Mouse (Mus musculus) CH12.LX (cell line): Measurements from ENCODE around the gene Ms4a10. TPM values are rescaled to one million over a fixed set of nuclear protein-coding genes. Genes with fewer than 3 reads are reported as not detected.

Source experiments
- DNase-seq: peaks from one replicate; pipeline ENCODE4 v3.0.0-alpha.2; 2013; ENCODE audit errors: extremely low read depth
- H3K27ac ChIP-seq: 2 replicates; pipeline ENCODE4 v1.5.1; 2012; ENCODE audit warnings: low read depth, mild to moderate bottlenecking, control low read depth, moderate library complexity; ENCODE audit not compliant: insufficient read depth
- H3K27me3 ChIP-seq: replicated peaks from 2 replicates; pipeline ENCODE3; 2012; ENCODE audit warnings: inconsistent platforms
- H3K36me3 ChIP-seq, 2 experiments: replicated peaks in 1 of 2; 2 replicates each; pipeline versions ENCODE3 to v1.6.1; 2012; ENCODE audit warnings: inconsistent platforms in 1 of 2, low read length in 1 of 2, mild to moderate bottlenecking in 1 of 2, mixed read lengths in 1 of 2, moderate library complexity in 1 of 2; ENCODE audit not compliant: control insufficient read depth in 1 of 2, insufficient read depth in 1 of 2
- H3K4me1 ChIP-seq, 2 experiments: 2 replicates each; pipeline ENCODE4 v1.6.1; 2012; ENCODE audit warnings: inconsistent platforms in 1 of 2, moderate library complexity in 1 of 2; ENCODE audit not compliant: insufficient read depth in 2 of 2, control insufficient read depth in 1 of 2
- H3K4me2 ChIP-seq: 2 replicates; pipeline ENCODE4 v1.6.1; 2012; ENCODE audit warnings: low read depth, mild to moderate bottlenecking, control low read depth; ENCODE audit not compliant: poor library complexity, insufficient read depth, severe bottlenecking
- H3K4me3 ChIP-seq, 3 experiments: fragments of 150-350 bp in 1 of 3; sonication (generic) in 1 of 3; replicated peaks in 1 of 3; 2 replicates each; pipeline versions ENCODE3 to v1.5.1; 2011 to 2012; ENCODE audit warnings: low read depth in 2 of 3, low read length in 2 of 3, mild to moderate bottlenecking in 2 of 3, moderate library complexity in 2 of 3, control low read depth in 1 of 3, improper control_type of control experiment in 1 of 3, inconsistent platforms in 1 of 3, mixed read lengths in 1 of 3; ENCODE audit not compliant: poor library complexity in 1 of 3
- H3K79me2 ChIP-seq: replicated peaks from 2 replicates; pipeline ENCODE4 v1.6.1; 2012; ENCODE audit warnings: mild to moderate bottlenecking, moderate library complexity; ENCODE audit not compliant: control insufficient read depth, poor library complexity, insufficient read depth, severe bottlenecking; ENCODE audit errors: extremely low read depth
- H3K9ac ChIP-seq: 2 replicates; pipeline ENCODE4 v1.6.1; 2012; ENCODE audit warnings: low read depth, mild to moderate bottlenecking, control low read depth, moderate library complexity; ENCODE audit not compliant: insufficient read depth
- H3K9me3 ChIP-seq: replicated peaks from 2 replicates; pipeline ENCODE3; 2012; ENCODE audit warnings: low read length, inconsistent platforms, mixed read lengths
- CHD1 ChIP-seq: IDR thresholded peaks from 2 replicates; pipeline ENCODE4 v1.6.1; 2012; ENCODE audit warnings: low read depth, low read length, improper control_type of control experiment, inconsistent platforms
- CHD2 ChIP-seq: IDR thresholded peaks from 2 replicates; pipeline ENCODE4 v1.6.1; 2011; ENCODE audit warnings: low read length, improper control_type of control experiment
- CTCF ChIP-seq, 2 experiments: IDR thresholded peaks in 1 of 2; conservative IDR thresholded peaks in 1 of 2; 2 replicates each; pipeline ENCODE4 v1.5.1; 2011 to 2012; ENCODE audit warnings: low read depth in 2 of 2, low read length in 2 of 2, improper control_type of control experiment in 1 of 2, inconsistent platforms in 1 of 2, mild to moderate bottlenecking in 1 of 2, moderate library complexity in 1 of 2
- E2F4 ChIP-seq: IDR thresholded peaks from 2 replicates; pipeline ENCODE4 v1.6.1; 2011; ENCODE audit warnings: low read depth, low read length, improper control_type of control experiment; ENCODE audit not compliant: insufficient replicate concordance
- EP300 ChIP-seq: IDR thresholded peaks from 2 replicates; pipeline ENCODE4 v1.6.1; 2011; ENCODE audit warnings: low read length, improper control_type of control experiment
- IRF4 ChIP-seq: IDR thresholded peaks from 2 replicates; pipeline ENCODE4 v1.6.1; 2014; ENCODE audit warnings: low read depth, mild to moderate bottlenecking, inconsistent platforms, low read length, improper control_type of control experiment
- JUN ChIP-seq: IDR thresholded peaks from 2 replicates; pipeline ENCODE4 v1.6.1; 2011; ENCODE audit warnings: low read depth, mild to moderate bottlenecking, low read length, improper control_type of control experiment, moderate library complexity; ENCODE audit not compliant: insufficient read depth
- JUND ChIP-seq: conservative IDR thresholded peaks from 2 replicates; pipeline ENCODE4 v1.6.1; 2011; ENCODE audit warnings: low read depth, low read length, improper control_type of control experiment
- KAT2A ChIP-seq: IDR thresholded peaks from 2 replicates; pipeline ENCODE4 v1.6.1; 2012; ENCODE audit warnings: low read length, improper control_type of control experiment, inconsistent platforms; ENCODE audit not compliant: insufficient replicate concordance
- MAX ChIP-seq: IDR thresholded peaks from 2 replicates; pipeline ENCODE4 v1.6.1; 2011; ENCODE audit warnings: low read length, improper control_type of control experiment
- MAZ ChIP-seq: IDR thresholded peaks from 2 replicates; pipeline ENCODE4 v1.6.1; 2012; ENCODE audit warnings: low read depth, mild to moderate bottlenecking, inconsistent platforms, low read length, improper control_type of control experiment, moderate library complexity
- MYC ChIP-seq: IDR thresholded peaks from 2 replicates; pipeline ENCODE4 v1.6.1; 2011; ENCODE audit warnings: low read depth, mild to moderate bottlenecking, improper control_type of control experiment, low read length
- NELFE ChIP-seq: IDR thresholded peaks from 2 replicates; pipeline ENCODE4 v1.6.1; 2011; ENCODE audit warnings: low read depth, low read length, improper control_type of control experiment
- PAX5 ChIP-seq: IDR thresholded peaks from 2 replicates; pipeline ENCODE4 v1.6.1; 2012; ENCODE audit warnings: low read length, inconsistent platforms, mixed read lengths
- POLR2AphosphoS2 ChIP-seq: IDR thresholded peaks from 2 replicates; pipeline ENCODE4 v1.6.1; 2011; ENCODE audit warnings: low read depth, low read length, improper control_type of control experiment
- RAD21 ChIP-seq: IDR thresholded peaks from 2 replicates; pipeline ENCODE4 v1.6.1; 2011; ENCODE audit warnings: low read depth, mild to moderate bottlenecking, low read length, improper control_type of control experiment, moderate library complexity
- SIN3A ChIP-seq: IDR thresholded peaks from 2 replicates; pipeline ENCODE4 v1.6.1; 2012; ENCODE audit warnings: low read length, improper control_type of control experiment, inconsistent platforms
- TBP ChIP-seq: conservative IDR thresholded peaks from 2 replicates; pipeline ENCODE4 v1.6.1; 2011; ENCODE audit warnings: low read depth, low read length, improper control_type of control experiment
- TCF12 ChIP-seq: IDR thresholded peaks from 2 replicates; pipeline ENCODE4 v1.6.1; 2014; ENCODE audit warnings: low read depth, mild to moderate bottlenecking, inconsistent platforms, low read length, improper control_type of control experiment
- UBTF ChIP-seq: IDR thresholded peaks from 2 replicates; pipeline ENCODE4 v1.6.1; 2012; ENCODE audit warnings: low read depth, mild to moderate bottlenecking, inconsistent platforms, low read length, improper control_type of control experiment, moderate library complexity
- ZKSCAN1 ChIP-seq: IDR thresholded peaks from 2 replicates; pipeline ENCODE4 v1.6.1; 2012; ENCODE audit warnings: low read depth, inconsistent platforms, low read length, improper control_type of control experiment, borderline replicate concordance
- ZMIZ1 ChIP-seq: IDR thresholded peaks from 2 replicates; pipeline ENCODE4 v1.6.1; 2012; ENCODE audit warnings: low read depth, mild to moderate bottlenecking, inconsistent platforms, low read length, improper control_type of control experiment
- dilution Hi-C: fragments of 300-500 bp; cut with MboI; formaldehyde crosslinking; loops from 2 replicates; pipeline ENCODE4 v1.14.3; 2020; ENCODE audit warnings: low sequenced_read_pairs; ENCODE audit not compliant: extremely low pct_unique_long_range_greater_than_20kb, extremely low pct_ligation_motif_present
- in situ Hi-C: fragments of 300-500 bp; cut with MboI; formaldehyde crosslinking; loops from 3 replicates; pipeline ENCODE4 v1.14.3; 2019; ENCODE audit warnings: low sequenced_read_pairs, low pct_ligation_motif_present, low pct_unique_long_range_greater_than_20kb, mixed read lengths
- polyA plus RNA-seq: library from polyadenylated mRNA; unstranded; fragments of >175 nt; gene quantifications from 2 replicates; pipeline ENCODE4 v1.2.1, GENCODE M21; 2012; ENCODE audit warnings: low read depth; ENCODE audit not compliant: insufficient read length
- total RNA-seq, 2 experiments: library from RNA; depleted of rRNA; stranded (reverse); fragments of 300-350 nt in 1 of 2; fragments of >200 nt in 1 of 2; gene quantifications; 2 replicates each; pipeline ENCODE4 v1.2.3; 2012 to 2014

Ms4a10 gene
- total and polyA plus RNA-seq, 3 experiments = not detected

GRCm38 (mm10) chr19:10940097-10940800 is 34.2 kb downstream of the Ms4a10 start:
- Histone ChIP-seq H3K27me3 (no peaks in the 10 kb centered on the region), H3K27ac (no peak overlapping the region), H3K36me3 (peaks cover 50 to 55% of the 10 kb centered on the region in 2 experiments), H3K4me3 (no peak overlapping the region), H3K79me2 (no peaks in the 10 kb centered on the region; the same call in 1 of the 2 replicates), H3K9ac (no peak overlapping the region), H3K4me2 (no peak overlapping the region), H3K4me1 (peaks cover 12 to 21% of the 10 kb centered on the region in 2 experiments), H3K9me3 (peaks cover 7% of the 10 kb centered on the region)
- no peak for DNase-seq
- in situ Hi-C loops = no loop called here
- TF ChIP-seq JUN (no peak), CHD1 (no peak), EP300 (no peak), TBP (no peak), TCF12 (no peak), MAX (no peak), JUND (no peak), RAD21 (no peak), PAX5 (no peak), KAT2A (no peak), SIN3A (no peak), NELFE (no peak), CTCF (conservative IDR thresholded peaks at IDR 0.05 in 1 of 2, IDR thresholded peaks at IDR 0.05 in 1 of 2; ENCODE audit: low read depth in 2 of 2, low read length in 2 of 2) (no peak), ZMIZ1 (no peak), IRF4 (no peak), UBTF (no peak), ZKSCAN1 (no peak), E2F4 (no peak), MAZ (no peak), MYC (no peak)
- dilution Hi-C loops = no loop called here

GRCm38 (mm10) chr19:10938771-10939170 is 35.7 kb downstream of the Ms4a10 start:
- TF ChIP-seq CHD2 (no peak), PAX5 (no peak), POLR2AphosphoS2 (no peak)
- in situ Hi-C loops = no loop called here
- peaks cover 7% of the 10 kb centered on the region for H3K9me3 ChIP-seq
- peaks cover 0 to 6% of the 10 kb centered on the region in 2 experiments; a peak in 2 of 4 replicates for H3K4me1 ChIP-seq
- H3K27ac ChIP-seq = no peak overlapping the region
- dilution Hi-C loops = no loop called here
- no peak for DNase-seq
- no peaks in the 10 kb centered on the region; the same call in 1 of the 2 replicates for H3K79me2 ChIP-seq
- peaks cover 35 to 40% of the 10 kb centered on the region in 2 experiments for H3K36me3 ChIP-seq
- H3K4me2 ChIP-seq = no peak overlapping the region
- H3K4me3 ChIP-seq = no peak overlapping the region
- H3K27me3 ChIP-seq = peaks cover 2% of the 10 kb centered on the region
- H3K9ac ChIP-seq = no peak overlapping the region
